Mouse (Mus musculus): ENCODE results near the gene Tmem245.
A peak's percentile ranks its signal among the peaks of the same experiment; 100 is the strongest.
"Not testable (repeated sequence)": the region's sequence is repeated elsewhere in the genome, so short reads cannot be mapped to it uniquely, and the experiment has no call there.

Gene Tmem245

DNA sequence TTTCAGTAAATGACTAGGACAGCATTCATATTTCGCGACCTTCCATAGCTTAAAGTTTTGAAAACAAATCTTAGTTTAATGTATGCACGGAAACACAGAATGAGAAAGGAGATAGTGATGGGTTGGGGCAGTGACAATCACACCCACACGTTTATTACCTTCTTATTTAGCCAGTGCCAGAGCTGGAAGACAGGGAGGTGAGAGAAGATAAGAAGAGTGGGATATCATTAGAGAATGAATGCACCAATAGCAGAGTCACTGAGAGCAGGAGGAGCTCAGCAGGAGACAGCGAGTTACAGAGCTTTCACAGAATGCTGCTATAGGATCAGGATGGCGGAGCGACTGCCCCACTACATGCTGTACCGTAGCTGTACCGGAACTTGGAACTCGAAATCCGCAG lies 25.0 kb downstream of the Tmem245 start:
- no peak for DNase-seq

DNA sequence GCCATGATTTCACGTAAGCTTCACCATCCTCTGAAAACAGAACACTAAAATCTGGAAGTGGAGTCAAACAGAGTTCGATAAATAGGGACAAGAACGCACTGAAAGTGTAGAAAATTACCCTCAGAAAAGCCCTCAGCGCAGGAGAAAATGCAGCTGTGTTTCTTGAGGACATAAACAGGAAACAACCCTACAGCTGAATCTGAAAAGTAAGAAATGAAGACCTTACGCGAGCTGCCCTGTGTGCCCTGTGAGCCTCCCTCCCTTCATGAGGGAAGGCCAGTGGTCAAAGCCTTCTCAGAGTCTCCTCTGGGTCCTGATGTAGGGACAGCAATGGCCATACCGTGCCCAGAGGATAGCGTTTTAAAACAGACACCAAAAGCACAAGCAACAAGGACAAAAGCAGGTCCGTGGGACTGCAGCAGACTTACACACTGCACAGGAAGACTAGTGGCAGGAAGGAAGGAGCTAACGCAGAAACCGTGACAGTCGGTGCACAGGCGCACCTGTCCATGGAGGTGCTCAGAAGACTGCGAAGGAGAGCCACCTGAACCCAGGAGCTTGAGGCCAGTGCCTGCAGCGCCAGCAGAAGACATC lies 31.4 kb downstream of the Tmem245 start:
- no peak for DNase-seq

DNA sequence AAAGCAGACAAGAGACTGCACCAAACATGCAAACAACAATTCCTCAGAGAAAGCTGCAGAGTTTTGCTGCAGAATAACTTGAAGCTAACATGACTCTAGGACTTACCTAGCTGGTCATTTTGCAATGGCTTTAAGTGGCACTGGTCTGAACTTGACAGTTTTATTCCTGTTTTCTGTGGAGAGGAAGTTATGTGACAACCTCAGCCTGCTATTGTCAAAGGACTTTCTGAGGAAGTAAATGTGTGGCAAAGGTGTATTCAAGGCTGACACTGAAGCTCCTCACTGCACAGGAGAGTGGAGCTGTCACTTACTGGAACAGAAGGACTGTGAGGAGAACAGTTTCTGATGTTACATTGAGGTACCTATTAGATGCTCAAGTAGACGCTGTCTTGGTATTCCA lies 32.5 kb downstream of the Tmem245 start:
- no peak for DNase-seq

DNA sequence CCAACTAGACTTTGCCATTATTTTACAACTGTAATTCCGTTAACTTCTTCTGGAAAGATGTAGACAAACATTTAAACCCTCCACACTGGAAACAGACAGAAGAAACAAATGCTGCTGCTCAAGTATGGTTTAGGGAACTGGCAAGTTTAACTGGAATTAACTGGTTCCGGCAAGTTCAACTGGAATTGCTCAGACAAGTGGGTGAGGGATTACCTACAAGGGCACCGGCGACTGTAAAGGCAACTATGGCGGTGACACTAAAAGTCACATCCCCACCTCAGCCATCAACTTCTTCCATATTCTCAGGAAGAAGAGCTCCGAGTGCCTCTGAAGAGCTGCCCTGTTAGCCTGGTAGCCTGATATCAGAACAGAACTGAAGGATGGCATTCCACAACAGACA lies 32.9 kb downstream of the Tmem245 start:
- DNase-seq: no peak

DNA sequence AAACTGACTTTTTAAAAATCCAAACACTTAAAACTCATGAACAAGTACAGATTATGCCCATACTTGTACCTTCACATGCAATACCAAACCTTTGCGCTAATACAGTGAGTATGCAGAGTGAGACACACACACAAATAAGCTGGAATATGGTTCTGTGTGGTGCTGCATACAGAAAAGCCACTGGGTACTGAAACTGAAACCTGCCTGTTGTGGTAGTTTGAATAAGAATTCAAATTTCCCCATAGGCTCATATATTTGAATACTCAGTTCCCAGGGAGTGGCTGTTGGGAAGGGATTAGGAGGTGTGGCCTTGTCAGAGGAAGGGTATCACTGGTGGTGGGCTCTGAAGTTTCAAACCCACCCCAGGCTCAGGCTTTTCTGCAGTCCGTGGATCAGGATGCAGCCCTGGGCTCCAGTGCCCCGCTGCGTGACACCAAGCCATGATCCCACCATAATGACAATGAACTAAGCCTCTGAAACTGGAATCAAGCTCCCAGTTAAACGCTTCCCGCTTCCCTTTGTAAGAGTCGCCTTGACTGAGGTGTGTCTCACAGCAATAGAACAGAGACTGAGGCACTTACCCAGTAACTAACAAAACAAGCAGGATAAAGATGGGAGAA lies 34.7 kb downstream of the Tmem245 start:
- no peak for DNase-seq

DNA sequence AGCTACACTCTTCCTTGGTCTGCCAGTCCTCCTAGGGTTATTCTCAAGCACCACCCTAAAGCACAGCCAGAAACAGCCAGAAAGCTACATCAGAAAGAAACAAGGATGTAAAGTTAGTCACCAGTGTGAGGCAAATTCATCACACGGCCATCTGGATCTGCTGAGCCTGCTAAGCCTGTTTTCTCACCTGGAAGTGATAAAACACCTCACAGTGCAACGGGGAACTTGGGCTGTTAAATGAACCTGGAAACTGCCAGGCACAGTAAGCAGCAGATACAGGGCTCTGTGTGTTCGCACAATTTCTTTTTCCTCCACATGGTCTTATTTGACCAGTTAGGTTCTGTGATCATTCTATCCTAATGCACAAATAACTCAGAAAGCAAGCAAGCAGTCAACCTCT lies 37.7 kb downstream of the Tmem245 start:
- no peak for DNase-seq

DNA sequence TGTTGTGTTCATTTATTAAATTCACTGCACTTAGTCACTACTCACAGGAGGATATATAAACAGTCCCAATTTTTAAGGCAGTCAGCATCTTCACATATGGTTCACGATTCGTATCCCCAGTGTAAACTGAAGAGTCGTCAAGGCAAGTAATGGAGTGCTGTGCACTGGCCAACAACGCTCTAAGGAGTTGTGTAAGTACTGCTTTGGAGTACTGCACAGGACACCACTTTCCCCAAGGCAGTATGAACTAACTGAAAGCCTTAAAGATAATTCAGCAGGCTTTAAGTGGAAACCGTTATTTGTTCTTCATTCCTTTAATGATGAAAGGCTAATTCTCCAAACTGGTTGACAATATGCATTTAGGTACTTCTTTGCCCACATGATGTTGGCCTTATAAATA lies 39.6 kb downstream of the Tmem245 start:
- no peak for DNase-seq

DNA sequence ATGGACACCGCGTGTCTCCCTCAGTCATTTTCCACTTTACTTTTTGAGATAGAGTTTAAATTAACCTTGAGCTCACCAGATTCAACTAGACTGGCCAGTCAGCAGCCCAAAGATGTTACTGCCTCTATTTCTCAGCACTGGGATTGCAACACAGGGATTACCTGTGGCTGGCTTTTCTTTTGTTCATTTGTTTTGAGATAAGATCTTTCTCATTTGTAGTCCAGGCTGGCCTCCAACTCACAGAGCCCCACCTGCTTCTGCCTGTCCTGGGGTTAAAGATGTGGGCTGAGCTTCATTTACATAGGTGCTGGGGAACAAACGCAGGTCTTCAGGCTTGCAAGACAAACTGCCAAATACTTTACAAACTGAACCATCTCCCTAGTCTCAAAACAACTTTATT lies 40.3 kb downstream of the Tmem245 start:
- no peak for DNase-seq

DNA sequence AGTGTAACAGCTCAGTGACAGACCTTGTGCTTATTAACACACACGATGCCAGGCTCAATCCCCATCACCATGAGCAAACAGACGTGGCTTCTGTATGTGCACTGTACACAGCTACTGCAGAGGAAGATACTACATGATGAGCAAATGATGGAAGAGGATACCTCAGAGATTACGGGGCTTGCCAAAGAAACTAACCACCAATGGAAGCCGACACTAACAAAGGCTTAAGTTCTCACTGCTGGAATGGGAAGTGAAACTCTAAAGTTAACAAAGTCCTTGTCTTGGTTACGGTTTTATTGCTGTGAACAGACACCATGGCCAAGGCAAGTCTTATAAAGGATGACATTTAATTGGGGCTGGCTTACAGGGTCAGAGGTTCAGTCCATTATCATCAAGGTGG lies 41.7 kb downstream of the Tmem245 start:
- no peak for DNase-seq

DNA sequence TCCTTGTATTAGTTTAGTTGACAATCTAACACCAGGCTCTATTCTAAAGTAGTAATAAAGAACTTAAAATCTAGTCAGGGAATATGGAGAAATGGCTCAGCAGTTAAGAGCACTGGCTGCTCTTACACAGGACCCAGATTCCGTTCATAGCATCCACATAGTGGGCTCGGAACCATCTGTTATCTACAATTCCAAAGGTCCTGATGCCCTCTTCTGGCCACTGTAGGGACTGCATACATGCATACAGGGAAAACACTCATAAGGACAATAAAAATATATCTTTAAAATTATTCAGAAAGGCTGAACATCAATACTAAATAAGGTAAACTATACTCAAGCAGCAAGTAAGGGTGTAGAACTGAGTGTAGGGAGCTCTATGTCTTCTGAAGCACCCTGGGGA lies 45.6 kb downstream of the Tmem245 start:
- DNase-seq: peak; percentile 31

DNA sequence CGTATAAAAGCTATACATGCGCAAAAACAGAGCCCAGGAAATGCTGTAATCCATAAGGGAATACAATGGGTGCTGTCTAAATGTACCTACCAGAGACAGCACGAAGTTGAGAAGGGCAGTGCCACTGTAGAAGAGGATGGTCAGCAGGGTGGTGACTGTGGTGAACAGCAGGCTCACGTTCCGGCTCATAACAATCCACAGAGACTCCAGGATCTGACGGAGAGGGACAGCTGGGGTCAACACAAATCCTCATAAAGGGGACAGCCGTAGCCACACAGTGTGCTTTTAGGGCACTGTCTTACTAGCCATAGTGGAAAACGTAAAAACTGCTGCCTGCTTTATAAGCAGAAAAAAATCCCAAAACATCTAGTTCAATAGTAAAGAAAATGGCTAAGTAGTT lies 48.0 kb downstream of the Tmem245 start:
- DNase-seq: no peak

DNA sequence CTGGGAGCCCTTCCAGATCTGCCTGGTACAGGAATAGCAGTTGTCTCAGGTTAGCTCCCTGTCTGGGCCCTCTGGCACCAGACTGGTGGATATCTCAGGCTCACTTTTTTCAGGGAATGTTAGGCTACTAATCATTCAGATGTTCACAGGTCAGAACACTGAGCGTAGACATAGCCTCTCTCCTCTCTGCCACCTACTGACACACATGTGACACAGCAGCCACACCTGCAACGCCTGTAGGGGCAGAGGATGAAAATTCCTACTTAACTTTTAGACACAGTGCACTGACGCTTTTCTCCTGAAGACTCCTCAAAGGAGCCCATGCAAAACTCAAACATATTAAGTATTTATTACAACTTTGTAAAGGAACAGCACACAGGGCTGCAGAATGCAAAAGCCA lies 49.7 kb downstream of the Tmem245 start:
- no peak for DNase-seq

DNA sequence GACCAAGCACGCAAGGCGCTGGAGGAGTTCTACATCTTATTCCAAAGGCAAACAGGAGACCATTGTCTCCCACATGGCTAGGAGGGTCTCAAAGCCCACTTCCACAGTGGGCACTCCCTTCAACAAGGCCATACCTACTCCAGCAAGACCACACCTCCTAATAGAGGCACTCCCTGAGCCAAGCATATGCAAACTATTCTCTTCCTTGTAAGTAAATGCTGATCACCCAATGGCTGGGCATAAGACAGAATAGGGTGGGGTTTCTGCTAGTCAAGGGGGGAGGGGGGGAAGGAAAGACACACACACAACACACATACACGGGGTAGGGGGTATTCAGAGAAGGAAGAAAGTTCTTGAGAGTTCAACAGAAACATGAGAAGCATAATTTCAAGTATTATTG lies 53.0 kb downstream of the Tmem245 start:
- no peak for DNase-seq

DNA sequence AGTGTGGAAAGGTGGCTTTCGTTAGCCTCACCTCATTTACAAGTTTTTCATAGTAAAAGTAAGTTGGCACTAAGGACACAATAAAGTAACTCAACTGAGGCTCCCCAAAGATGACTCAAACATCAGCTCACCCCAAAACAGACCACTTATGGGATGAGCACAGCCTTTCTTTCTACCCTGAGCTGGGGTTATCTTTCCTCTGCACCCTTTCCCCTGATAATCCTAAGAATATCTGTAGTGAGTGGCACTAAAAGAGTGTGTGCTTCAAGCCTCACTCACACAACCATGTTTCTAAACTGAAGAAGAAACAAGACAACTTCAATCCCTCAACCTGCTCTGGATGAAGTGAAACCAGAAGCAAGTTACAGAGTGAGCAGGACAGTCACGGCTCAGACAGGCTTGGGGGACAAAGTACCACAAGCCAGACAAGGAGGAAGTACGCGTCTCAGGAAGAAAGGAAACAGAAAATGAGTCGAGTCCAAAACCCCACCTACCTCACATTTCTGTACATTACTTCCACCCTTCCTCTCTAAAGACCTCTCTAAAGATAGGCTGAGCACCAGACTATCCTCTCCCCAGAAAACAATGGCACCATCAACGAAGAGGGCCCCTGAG lies 54.6 kb downstream of the Tmem245 start:
- DNase-seq: no peak

DNA sequence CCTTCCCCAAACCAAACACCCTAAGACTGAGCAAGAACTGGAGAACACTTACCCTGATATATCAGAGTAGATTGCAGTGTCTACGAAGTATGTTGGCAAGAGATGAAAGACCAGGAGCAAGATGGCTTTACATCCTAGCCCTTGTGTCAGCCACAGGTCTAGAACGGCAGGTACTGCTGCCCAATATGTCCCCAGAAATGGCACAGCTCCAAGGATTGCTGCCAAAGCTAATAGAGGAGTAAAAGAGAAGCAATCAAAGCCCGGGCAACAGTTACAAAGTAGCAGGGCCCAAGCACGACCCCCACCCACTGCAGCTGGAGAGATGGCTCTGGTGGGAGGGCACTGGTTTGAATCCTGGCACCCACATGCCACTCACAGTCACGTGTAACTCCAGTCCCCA lies 58.8 kb downstream of the Tmem245 start:
- DNase-seq: no peak

DNA sequence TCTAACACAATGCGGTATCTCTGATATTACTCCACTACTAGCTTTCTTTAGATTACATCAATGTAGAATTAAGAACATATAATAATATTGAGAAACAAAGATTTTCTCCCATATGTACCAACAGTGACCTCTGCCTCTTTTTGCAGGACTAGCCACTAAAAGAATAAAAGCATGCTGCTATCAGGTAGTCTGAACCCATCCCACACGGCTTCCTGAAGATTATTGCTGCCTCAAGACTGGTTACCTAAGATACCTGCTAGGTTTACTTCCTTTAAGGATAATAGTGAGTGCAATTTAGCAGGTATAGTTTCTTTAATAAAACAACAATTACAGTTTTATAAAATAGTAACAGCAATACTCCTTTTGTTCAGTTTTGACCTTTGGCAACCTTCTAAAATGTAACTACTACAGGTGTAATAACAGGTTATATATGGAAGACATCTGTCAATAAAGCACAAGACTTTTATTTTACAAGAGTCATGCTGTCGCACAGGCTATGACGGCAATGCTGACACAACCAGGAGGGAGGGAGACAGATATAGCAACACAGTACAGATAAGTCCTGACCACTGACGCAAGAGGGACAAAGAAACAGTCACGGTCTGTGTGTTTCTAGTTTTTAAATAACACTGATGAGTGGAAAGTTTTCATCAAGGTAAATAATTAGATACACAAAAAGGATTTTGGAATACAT lies 60.8 kb downstream of the Tmem245 start:
- DNase-seq: no peak

DNA sequence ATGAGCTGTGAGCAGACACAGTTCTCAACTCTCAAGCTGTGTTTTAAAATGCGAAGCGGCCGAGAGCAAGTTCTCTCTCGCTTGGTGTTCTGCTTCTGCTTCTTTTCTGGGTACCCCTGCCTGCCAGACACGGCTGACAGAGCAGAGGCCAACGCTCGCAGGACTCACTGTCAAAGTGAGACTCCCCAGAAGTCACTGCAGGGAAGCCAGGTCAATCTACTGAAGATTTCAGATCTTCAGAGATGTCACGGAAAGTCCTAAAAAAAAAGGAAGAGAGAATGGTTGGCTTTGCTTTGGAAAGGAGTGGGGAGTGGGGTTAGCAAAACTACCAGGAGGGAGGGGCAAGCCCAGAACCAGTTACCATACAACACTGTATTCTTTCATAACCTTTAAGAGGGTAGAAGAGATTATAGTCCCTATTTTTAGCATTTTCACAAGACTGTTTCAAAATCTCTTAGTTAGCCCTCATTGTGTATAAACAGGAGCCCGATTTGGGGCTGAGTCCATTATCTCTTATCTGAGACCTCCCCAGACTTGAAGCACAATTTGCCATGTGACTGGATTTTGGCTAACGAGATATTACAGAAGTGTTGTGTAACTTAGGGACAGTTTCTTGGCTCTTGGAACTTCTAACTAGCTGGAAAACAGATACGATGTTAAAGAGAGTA lies 67.1 kb downstream of the Tmem245 start:
- DNase-seq: no peak

DNA sequence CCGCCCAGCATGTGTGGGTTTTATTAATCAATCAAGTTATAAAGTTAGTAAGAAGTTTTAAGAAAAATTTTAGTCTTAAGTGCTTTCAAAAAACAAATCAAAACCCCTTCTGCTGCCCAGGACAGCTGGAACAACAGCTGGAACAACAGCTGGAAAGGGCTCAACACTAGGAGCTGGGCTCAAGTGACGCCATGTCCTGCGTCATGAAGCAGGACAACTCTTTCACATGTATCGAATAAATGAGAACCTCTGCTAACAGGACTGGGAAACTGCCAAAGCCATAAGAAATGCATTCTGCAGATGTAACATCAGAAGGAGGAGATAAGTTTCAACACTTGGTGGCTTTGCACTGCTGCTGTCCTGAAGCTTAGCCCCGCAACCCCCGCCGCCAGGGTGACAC lies 68.3 kb downstream of the Tmem245 start:
- no peak for DNase-seq

DNA sequence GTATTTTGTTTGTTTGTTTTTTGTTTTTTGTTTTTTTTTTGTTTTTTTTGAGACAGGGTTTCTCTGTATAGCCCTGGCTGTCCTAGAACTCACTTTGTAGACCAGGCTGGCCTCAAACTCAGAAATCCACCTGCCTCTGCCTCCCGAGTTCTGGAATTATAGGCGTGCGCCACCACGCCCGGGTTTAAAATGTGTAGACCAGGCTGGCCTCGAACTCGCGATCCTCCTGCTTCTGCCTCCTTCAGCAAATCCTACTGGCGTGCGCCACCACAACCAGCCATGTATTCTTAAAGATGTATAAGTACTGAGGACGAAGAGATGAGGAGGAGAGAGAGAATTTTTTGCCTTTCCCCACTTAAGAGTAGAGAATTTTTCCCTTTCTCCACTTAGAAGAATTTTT lies 76.7 kb downstream of the Tmem245 start:
- not testable (repeated sequence) for DNase-seq

DNA sequence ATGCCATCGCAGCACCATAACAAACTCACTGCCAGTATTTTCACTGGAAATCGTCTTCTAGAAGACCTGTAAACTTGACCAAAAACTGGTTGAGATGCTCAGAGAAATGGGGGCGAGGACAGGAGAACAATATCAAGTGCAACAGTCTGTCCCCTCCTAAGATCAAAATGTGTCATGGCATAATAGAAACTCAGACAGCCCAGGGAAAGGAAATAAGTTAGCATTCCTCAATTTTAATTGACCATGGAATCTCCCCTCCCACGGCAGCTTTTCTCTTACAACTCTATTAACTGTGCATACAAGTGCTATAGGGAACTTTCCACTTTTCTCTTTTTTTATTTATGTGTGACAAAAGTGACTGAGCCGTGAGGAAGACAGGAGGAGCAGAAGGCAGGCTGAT lies 79.5 kb downstream of the Tmem245 start:
- peak; percentile 25 for DNase-seq

DNA sequence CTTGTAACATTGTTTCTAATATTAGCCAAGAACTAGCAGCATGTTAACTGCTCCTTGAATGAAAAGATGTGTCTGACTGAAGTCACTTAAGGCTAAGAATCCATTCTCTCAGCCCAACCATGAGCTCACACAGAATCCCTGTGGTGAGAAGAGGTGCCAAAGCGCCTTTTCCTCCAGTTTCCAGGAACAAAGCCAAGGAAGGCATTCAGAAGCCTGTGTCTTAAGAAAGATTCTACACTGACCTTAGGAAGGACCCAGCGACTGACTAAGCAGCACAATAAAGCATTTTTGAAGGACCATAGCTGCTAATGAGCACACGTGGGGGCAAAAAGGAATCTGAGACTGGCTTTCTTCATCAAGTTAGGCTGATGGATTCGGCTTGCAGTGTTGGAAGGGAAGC lies 81.3 kb downstream of the Tmem245 start:
- peak; percentile 23 for DNase-seq

DNA sequence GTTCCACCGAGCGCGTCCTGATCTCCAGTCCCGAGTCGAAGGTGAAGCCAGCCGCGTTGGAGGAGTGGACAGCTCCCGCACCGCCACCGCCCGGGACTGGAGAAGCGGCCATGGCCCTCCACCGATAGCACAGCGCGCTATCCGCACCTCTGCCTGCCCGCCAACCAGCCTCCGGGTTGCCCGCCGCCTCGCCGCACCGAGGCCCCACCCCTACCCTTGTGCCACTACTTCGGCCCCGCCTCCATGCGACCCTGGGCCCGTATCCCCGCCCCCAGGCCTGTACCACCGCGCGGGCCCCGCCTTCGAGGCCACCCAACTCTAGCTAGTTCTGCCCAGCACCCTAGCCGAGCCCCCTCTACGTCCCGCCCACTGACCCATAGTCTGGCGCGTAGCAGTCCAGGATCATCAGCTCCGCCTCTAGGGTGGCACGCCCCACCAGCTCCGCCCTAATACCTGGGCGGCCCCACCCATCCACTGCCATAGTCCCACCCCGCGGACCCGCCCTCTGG lies 82.2 kb downstream of the Tmem245 start, which contains the start of gene Ctnnal1:
TSS of gene Ctnnal1 (minus strand) at position 186 of the 509 bp plus-strand sequence.
- DNase-seq: peak; percentile 97

DNA sequence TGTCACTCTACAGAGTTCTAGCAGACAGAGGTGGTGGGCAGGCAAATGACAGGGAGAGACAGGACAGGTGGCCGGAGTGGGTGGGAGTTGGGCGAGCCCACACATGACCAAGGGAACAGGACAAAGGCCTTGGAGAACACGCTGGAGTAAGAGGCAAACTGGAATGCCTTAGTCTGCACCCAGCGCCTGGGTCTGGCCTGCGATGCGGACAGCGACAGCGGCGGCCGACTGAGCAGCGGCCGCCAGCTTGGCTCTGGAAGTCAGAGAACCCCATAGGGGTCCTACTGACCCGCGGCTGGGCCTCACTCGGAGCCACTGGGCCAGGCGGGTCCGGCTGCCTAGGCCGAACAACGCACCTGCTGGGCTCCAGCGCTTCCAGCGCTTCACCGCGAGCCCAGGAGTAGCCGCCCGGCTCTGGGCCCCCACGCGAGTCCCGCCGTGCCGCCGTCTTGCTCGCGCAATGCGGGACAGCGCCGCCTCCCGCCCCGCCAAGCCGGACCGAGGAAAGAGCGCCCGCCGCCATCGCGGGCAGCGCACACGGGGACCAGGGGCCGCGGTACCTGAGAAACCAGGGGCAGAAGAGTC lies 82.7 kb downstream of the Tmem245 start:
- DNase-seq: peak; percentile 41

All from kidney, adult 9 months (tissue).